In genomic region chr8:120867386-120867785, GRCm38 (mm10) we compare ENCODE assay signal across 22 mouse cellular contexts.
DNase-seq lines count a peak whose midpoint lies in the region; ATAC-seq and TF ChIP-seq lines count a peak whose summit lies in the region.
"Had no signal": no experiment of that assay in that cellular context is flagged by ENCODE, and none has a peak within 500 bp of the region (broad histone marks: within the 10 kb centered on the region; RNA-seq: fewer than 3 reads in every experiment).

No protein-coding gene starts in this region.

- H3K27ac ChIP-seq in stomach, postnatal 0 days (replicated peaks), result no peak overlapping the region
- H3K27ac ChIP-seq: embryonic facial prominence, embryonic 10.5 days; forebrain, embryonic 13.5 days; heart, embryonic 10.5 days; hindbrain, embryonic 12.5 days had no signal

- no peak overlapping the region for H3K9ac ChIP-seq in stomach, postnatal 0 days (ENCODE audit: low read length)
- H3K9ac ChIP-seq: forebrain, embryonic 13.5 days; forebrain, postnatal 0 days; hindbrain, embryonic 12.5 days had no signal

- no peaks in the 10 kb centered on the region for H3K4me1 ChIP-seq in stomach, postnatal 0 days (replicated peaks; ENCODE audit: control insufficient read depth, insufficient read depth)
- H3K4me1 ChIP-seq: forebrain, embryonic 13.5 days; hindbrain, embryonic 12.5 days had no signal

- WGBS in stomach, postnatal 0 days, result 65% methylated on average over 6 of the region's 6 CpGs

- H3K4me2 ChIP-seq in stomach, postnatal 0 days (replicated peaks; ENCODE audit: low read depth), result no peak overlapping the region
- H3K4me2 ChIP-seq: forebrain, embryonic 13.5 days; hindbrain, embryonic 12.5 days had no signal

- no peaks in the 10 kb centered on the region for H3K36me3 ChIP-seq in stomach, postnatal 0 days (ENCODE audit: control insufficient read depth, insufficient read depth, low read length)
- H3K36me3 ChIP-seq: embryonic facial prominence, embryonic 10.5 days; heart, embryonic 10.5 days; hindbrain, embryonic 12.5 days had no signal

- H3K4me3 ChIP-seq in stomach, postnatal 0 days (ENCODE audit: low read depth, low read length), result no peak overlapping the region
- H3K4me3 ChIP-seq: embryonic facial prominence, embryonic 10.5 days; forebrain, embryonic 13.5 days; heart, embryonic 10.5 days; hindbrain, embryonic 12.5 days had no signal

- TF ChIP-seq CTCF in stomach, postnatal 0 days (IDR thresholded peaks at IDR 0.05; ENCODE audit: low read depth), result no peak

- H3K9me3 ChIP-seq in stomach, postnatal 0 days (ENCODE audit: control insufficient read depth, low read length), result no peaks in the 10 kb centered on the region
- H3K9me3 ChIP-seq: forebrain, embryonic 13.5 days; heart, embryonic 10.5 days; hindbrain, embryonic 12.5 days had no signal

- peak; percentile 28; the same call in 1 of the 2 replicates for ATAC-seq in stomach, postnatal 0 days (ENCODE audit: low FRiP score, low TSS enrichment)
- ATAC-seq: activated CD4-positive, CD25-positive, alpha-beta regulatory T cell, adult 4 months; forebrain, embryonic 13.5 days; forebrain, postnatal 0 days; hindbrain, embryonic 16.5 days; Patski had no signal

- TF ChIP-seq EP300 in stomach, postnatal 0 days (optimal IDR thresholded peaks at IDR 0.05), result no peak

- H3K27me3 ChIP-seq in stomach, postnatal 0 days (ENCODE audit: control insufficient read depth, insufficient read depth, low read length), result no peaks in the 10 kb centered on the region
- H3K27me3 ChIP-seq: forebrain, embryonic 13.5 days; hindbrain, embryonic 12.5 days had no signal

- DNase-seq in testis, postnatal 14 days (ENCODE audit: low spot score), result peak; percentile 70
- DNase-seq in testis, postnatal 10 days (ENCODE audit: low spot score), result no peak
- DNase-seq in A20 (ENCODE audit: low read depth, low spot score), result peak; percentile 17
- no peak for DNase-seq in stomach, postnatal 0 days (ENCODE audit: low spot score)
- DNase-seq in frontal cortex, adult 2 months (ENCODE audit: extremely low spot score in 1 of 2, low spot score in 1 of 2), result no peak
- no peak for DNase-seq in frontal cortex, postnatal 25 days (ENCODE audit: low spot score in 2 of 2)
- DNase-seq: adrenal gland, postnatal 14 days; cerebellum, adult 11-12 months; cerebellum, adult 9-11 months; cerebellum, postnatal 36 days; forebrain, postnatal 0 days; gastrocnemius, postnatal 10 days; heart, adult 18-20 months; heart, postnatal 10 days; heart, postnatal 4 days had no signal

Comparison
In these comparisons a context has a peak if more than half of its experiments do, and no peak if none do; other contexts are left out.
1. DNase-seq: peak in testis, postnatal 14 days (single experiment) and A20 (single experiment); none in testis, postnatal 10 days (single experiment), stomach, postnatal 0 days (single experiment), frontal cortex, adult 2 months (0 of 2) and frontal cortex, postnatal 25 days (0 of 2).